In the genomic region with DNA sequence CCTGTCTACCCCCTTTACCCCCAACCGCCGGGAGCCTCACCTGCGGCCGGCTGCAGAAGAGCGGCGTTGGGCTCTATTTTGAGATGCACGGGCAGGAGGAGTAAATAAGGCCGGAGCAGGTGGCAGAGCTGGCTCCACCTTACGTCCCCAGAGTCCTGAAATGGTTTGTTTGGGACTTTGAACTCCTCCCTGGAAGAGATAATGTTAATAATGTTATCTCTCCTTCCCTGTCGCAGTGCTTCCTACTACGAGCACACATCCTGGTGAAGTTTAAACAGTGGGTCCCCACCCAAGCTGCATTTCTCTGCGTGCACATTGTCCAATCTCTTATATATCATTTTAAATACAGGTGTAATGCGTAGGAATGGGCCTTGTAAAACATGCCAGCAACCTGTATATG, we compare ENCODE assay signal across 8 mouse cellular contexts. TPM values are rescaled to one million over a fixed set of nuclear protein-coding genes. Genes with fewer than 3 reads are reported as not detected.
A peak's percentile ranks its signal among the peaks of the same experiment; 100 is the strongest.
DNase-seq lines count a peak whose midpoint lies in the region; ATAC-seq and TF ChIP-seq lines count a peak whose summit lies in the region.

No protein-coding gene starts in this region.

- no peaks in the 10 kb centered on the region for H3K36me3 ChIP-seq in intestine, postnatal 0 days (ENCODE audit: control insufficient read depth, insufficient read depth)
- no peaks in the 10 kb centered on the region for H3K36me3 ChIP-seq in neural tube, embryonic 12.5 days

- no peak for TF ChIP-seq CTCF in lung, adult 2 months (IDR thresholded peaks at IDR 0.05; ENCODE audit: insufficient read depth, low read length)
- no peak for TF ChIP-seq CTCF in embryonic fibroblast, embryonic 13.5 days (IDR thresholded peaks at IDR 0.05; ENCODE audit: borderline replicate concordance, insufficient read depth, low read length)
- no peak for TF ChIP-seq CTCF in intestine, postnatal 0 days (IDR thresholded peaks at IDR 0.05; ENCODE audit: low read depth)

- H3K4me1 ChIP-seq in lung, adult 2 months (ENCODE audit: control insufficient read depth, insufficient read depth, low read length), result peaks cover 3% of the 10 kb centered on the region
- no peaks in the 10 kb centered on the region for H3K4me1 ChIP-seq in embryonic fibroblast, embryonic 13.5 days (ENCODE audit: control insufficient read depth, insufficient read depth, low read length)
- H3K4me1 ChIP-seq in intestine, postnatal 0 days (replicated peaks; ENCODE audit: control insufficient read depth, insufficient read depth, low read length), result 0 out of 2 replicates have a peak, but pooled peaks cover 4% of the 10 kb centered on the region
- H3K4me1 ChIP-seq in neural tube, embryonic 12.5 days, result peaks cover 27% of the 10 kb centered on the region

- TF ChIP-seq POLR2A in lung, adult 2 months (IDR thresholded peaks at IDR 0.05; ENCODE audit: borderline replicate concordance, extremely low read depth, low read depth, low read length), result no peak
- no peak for TF ChIP-seq POLR2A in embryonic fibroblast, embryonic 13.5 days (IDR thresholded peaks at IDR 0.05; ENCODE audit: low read depth, low read length)

- DNase-seq in lung, adult 2 months, result no peak
- no peak for DNase-seq in lung, postnatal 10 days
- DNase-seq in left cerebral cortex, postnatal 36 days (ENCODE audit: low spot score in 2 of 2), result no peak
- no peak for DNase-seq in layer of hippocampus, postnatal 14 days (ENCODE audit: low spot score in 2 of 2)
- DNase-seq in gastrocnemius, postnatal 14 days, result no peak

- ATAC-seq in intestine, postnatal 0 days, result peak; percentile 63
- no peak for ATAC-seq in neural tube, embryonic 12.5 days (ENCODE audit: low FRiP score, low read depth)

- intact Hi-C loops in left cerebral cortex, postnatal 36 days (cut with DNase I), result loop anchor here (5.0 kb wide), 3 partner anchors 162 to 453 kb away; no protein-coding TSS in a partner anchor
- intact Hi-C loops in gastrocnemius, postnatal 14 days (cut with DNase I; ENCODE audit: low total_unique reads), result loop anchor here (10.0 kb wide), 1 partner anchor 154 kb away; the partner anchor contains the start of gene Ntpcr

- no peak overlapping the region for H3K27ac ChIP-seq in embryonic fibroblast, embryonic 13.5 days (ENCODE audit: insufficient read depth, low read length)
- peak overlapping the region; percentile 86 for H3K27ac ChIP-seq in intestine, postnatal 0 days (ENCODE audit: low read depth, low read length)
- no peak overlapping the region for H3K27ac ChIP-seq in neural tube, embryonic 12.5 days

- H3K4me2 ChIP-seq in intestine, postnatal 0 days (replicated peaks; ENCODE audit: low read depth), result peak overlapping the region; percentile 82
- H3K4me2 ChIP-seq in neural tube, embryonic 12.5 days (replicated peaks), result peak overlapping the region; percentile 94

- H3K4me3 ChIP-seq in lung, adult 2 months (replicated peaks; ENCODE audit: extremely low read depth, low read depth, low read length), result peak overlapping the region; percentile 92
- peak overlapping the region; percentile 44 for H3K4me3 ChIP-seq in embryonic fibroblast, embryonic 13.5 days (ENCODE audit: insufficient read depth, low read length)
- H3K4me3 ChIP-seq in intestine, postnatal 0 days (ENCODE audit: low read depth, low read length), result peak overlapping the region; percentile 68
- peak overlapping the region; percentile 82 for H3K4me3 ChIP-seq in neural tube, embryonic 12.5 days

- peak overlapping the region; percentile 50 for H3K9ac ChIP-seq in intestine, postnatal 0 days (ENCODE audit: low read depth, low read length)
- H3K9ac ChIP-seq in neural tube, embryonic 12.5 days, result peak overlapping the region; percentile 69

- WGBS in lung, adult 2 months, result 9% methylated on average over 13 of the region's 13 CpGs
- 7% methylated on average over 13 of the region's 13 CpGs for WGBS in intestine, postnatal 0 days
- 15% methylated on average over 13 of the region's 13 CpGs for WGBS in neural tube, embryonic 12.5 days

- no peaks in the 10 kb centered on the region for H3K9me3 ChIP-seq in intestine, postnatal 0 days (ENCODE audit: control insufficient read depth)
- no peaks in the 10 kb centered on the region for H3K9me3 ChIP-seq in neural tube, embryonic 12.5 days

- no peaks in the 10 kb centered on the region for H3K27me3 ChIP-seq in intestine, postnatal 0 days (replicated peaks; ENCODE audit: control insufficient read depth, insufficient read depth, low read length)
- H3K27me3 ChIP-seq in neural tube, embryonic 12.5 days (replicated peaks), result peaks cover 5% of the 10 kb centered on the region; the same call in 1 of the 2 replicates

RNA-seq across cellular contexts. Expression of gene Sipa1l2, which starts 0.8 kb away (rescaled TPM):
- polyA plus RNA-seq in lung, adult 2 months (2012; rRNA removed), result 36.3 and 38.6 TPM in 2 replicates
- polyA plus RNA-seq in embryonic fibroblast, embryonic 13.5 days (2011; ENCODE audit: insufficient read length, low read depth, missing spikeins), result 10.3 and 12.6 TPM in 2 replicates
- polyA plus RNA-seq in intestine, postnatal 0 days (2015; fragmentation: Nextera tagmentation; extraction: Ambion mirVana), result 4.5 and 5.3 TPM in 2 replicates
- 24.4 and 25.9 TPM in 2 replicates for polyA plus RNA-seq in neural tube, embryonic 12.5 days (2016; fragmentation: Nextera tagmentation; extraction: Ambion mirVana)
- total RNA-seq in left cerebral cortex, postnatal 36 days (2021), result 10 to 100 TPM; 39.6 to 42.0 TPM
- 10 to 100 TPM; 36.9 to 42.0 TPM for total RNA-seq in layer of hippocampus, postnatal 14 days (2021)
- 10 to 100 TPM in 1 of 2 experiments, 1 to 10 TPM in 1; 8.8 to 10.1 TPM for total RNA-seq in gastrocnemius, postnatal 14 days (2021)
